Mouse (Mus musculus): Measurements from ENCODE around the gene Krt33b.

The Krt33b gene

DNA sequence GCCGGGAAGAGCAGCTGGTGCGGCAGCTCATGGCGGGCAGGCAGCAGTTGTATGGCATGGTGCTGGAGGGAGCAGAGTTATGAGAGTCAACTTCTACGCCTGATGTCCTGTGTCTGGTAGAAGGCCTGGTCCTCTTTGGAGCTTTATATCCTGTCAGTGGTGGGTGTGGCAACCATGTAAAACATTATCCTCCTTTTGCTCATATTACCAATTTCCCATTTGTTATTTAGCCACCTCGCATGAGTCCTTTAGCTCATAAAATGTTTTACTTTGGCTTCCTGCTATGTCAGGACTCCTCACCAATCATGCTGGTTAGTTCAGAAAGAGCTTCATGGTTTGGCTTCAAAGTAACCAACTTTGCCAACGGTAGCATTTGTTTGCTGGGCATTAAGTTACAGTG, at the start of gene Krt33b:
Gene Krt33b, minus strand, starts transcription at position 101 of the 400 bp plus-strand sequence.
- DNase-seq: no peak

GRCm38 (mm10) chr11:100073873-100074272, 44.2 kb upstream of the Krt33b start:
- DNase-seq: no peak

DNA sequence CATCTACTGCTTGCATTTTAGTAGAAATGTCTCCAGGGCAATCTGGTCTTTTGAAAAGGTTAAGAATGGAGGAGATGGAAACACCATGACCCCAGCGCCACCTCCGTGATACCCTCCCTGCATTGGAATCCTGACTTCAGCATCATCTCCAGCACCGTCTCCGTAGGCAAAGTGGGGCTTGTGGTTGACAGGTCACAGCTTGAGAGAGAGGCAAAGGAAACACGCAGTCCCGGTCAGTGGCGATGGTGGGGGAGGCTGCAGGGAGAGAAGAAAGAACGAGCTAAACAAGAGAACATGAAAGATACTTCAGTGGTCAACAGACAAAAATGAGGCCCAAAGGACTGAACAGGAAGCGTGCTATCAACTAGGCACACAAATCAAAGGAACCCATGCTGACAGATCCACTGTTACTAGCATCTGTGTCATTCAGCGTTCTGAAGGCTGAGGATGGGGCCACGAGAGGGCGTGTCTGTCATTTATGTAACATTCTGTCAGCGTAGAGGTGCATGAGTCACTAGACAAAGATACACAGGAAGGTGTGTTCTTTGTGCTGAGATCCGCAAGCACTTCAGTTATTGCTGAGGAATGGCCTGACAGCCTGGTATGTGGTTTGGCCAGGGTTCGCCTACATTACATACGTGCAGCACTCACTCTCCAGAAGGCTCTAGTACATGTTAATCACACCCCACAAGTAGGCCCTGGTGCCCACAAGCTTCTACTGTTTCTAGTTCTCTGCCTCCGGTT, 37.8 kb upstream of the Krt33b start:
- no peak for DNase-seq

DNA sequence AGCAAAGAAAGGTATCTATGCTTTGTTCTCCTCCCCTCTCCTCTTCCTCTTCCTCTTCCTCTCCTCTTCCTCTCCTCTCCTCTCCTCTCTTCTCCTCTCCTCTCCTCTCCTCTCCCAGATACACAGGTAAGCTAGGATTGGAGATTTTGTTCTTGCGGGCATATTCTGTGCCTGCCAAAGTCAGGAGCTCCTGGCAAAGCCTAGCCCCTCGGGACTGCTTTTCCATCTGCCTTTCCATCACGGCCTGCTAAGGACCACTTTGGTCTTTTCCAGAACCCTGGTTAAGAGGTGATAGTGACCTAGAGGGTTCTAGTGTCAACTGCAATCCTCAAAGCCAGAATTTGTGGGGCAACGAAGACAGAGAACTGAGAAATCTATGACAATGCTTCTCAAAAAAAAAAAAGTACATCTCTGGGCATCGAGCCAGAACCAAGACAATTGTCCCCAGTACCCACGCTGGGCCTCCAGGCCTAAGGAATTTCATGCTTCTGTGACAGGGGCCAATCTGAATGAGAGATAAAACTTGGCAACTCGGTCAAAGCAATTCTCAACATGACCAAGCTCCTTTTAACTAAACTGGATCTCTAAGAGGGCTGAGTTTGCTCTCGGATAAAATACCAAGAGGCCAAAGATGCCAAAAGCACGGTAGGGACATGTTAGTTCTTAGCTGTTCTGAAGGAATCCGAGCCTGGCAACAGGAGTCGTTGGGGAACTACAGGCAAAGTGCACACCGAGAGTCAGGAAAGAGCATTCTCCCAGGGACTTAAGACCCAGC, 36.8 kb upstream of the Krt33b start:
- no peak for DNase-seq

DNA sequence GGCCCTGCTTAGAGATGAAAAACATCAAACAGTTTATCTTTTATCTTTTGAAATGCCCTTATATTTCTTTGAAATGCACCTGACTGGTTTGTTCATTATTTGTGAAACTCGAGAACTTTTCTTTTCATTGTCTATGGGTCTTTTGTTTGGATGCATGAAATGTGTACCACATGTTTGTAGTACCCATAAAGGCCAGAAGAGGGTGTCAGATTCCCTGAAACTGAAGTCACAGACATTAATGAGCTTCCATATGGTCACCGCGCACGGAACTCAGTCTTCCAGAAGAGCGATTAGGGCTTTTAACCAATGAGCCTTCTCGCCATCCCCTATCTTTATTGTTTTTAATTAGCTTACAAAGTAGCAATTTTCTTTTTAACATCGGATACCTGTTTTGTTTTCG, 29.2 kb upstream of the Krt33b start:
- DNase-seq: no peak

DNA sequence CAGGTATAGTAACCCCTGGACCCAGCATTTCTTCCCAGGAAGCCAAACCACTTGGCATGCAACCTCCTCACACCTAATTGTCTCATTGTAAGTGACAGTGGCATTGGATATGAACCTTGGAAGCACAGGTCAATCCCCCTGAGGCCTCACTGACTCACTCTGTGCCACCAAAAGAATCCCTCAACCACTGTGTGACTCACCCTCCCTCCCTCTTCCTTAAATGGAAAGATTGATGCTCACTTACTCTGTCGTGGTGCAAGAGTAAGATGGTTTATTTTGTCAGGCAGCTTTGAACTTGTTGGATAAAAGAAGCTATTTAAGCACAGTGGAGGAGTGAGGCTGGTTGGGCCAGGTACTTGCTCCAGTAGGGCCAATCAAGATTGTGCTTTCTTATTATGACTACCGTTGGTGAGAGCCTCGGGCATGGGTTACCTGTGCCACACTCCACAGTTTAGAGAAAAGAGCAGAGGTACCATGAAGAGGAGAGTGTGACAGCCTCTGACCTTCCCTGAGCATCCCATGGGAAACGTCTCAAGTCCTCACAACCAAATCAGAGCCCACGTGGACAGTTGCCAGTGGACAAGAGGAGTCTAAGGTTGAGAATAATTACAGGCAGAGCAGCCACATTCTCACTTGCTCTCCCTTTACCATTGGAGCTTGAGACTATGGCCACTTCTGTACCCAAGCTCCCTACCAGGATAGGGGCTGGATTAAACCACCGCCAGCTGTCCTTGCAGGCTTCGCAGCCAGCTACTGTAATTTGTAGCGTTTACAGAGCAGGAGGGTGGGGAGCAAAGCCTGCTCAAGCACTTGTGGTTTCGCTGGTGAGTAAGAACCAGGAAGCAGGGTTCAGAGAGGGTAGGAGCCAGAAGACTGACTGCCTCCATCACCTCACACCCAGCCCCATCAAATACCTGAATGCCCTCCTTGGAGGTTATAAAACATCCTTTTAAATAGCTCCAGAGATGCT, 26.3 kb upstream of the Krt33b start:
- DNase-seq: no peak

GRCm38 (mm10) chr11:100050451-100050850, 20.8 kb upstream of the Krt33b start, which contains the start of gene Krt31:
Gene Krt31, minus strand, starts transcription at chr11:100050551.
- DNase-seq: no peak

- DNase-seq: no peak
These were observed 17.5 kb upstream of the Krt33b start for GRCm38 (mm10) chr11:100047193-100047592.

DNA sequence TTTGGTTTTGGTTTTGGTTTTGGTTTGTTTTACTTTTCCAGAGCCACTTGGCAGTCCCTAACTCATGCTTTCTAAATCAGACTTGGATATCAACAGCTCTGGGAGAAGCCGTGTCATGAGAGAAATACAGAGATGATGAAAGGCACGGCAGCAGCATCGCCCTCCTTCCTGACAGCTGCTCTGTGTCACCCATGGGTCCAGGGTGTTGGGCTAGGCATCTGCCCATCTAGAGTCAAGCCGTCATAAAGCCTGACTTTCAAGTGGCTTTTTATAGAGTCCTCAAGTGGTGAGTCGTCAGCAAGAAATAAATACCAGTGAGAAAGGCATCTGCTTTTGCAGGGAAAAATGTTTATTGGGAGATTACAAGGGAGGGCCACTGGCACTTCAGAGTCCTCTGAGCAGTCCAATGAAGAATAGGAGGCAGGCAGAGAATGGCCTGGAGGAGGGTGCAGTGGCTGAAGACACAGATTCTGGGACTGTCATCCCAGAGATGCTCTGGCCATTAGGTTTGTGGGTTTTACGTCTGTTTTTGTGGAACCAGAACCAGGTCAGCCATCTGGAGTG, 16.7 kb upstream of the Krt33b start:
- no peak for DNase-seq

- no peak for DNase-seq
These were observed 11.8 kb upstream of the Krt33b start, which contains the start of gene Krt34 for GRCm38 (mm10) chr11:100041454-100041853. Gene Krt34, minus strand, starts transcription at chr11:100041554.

DNA sequence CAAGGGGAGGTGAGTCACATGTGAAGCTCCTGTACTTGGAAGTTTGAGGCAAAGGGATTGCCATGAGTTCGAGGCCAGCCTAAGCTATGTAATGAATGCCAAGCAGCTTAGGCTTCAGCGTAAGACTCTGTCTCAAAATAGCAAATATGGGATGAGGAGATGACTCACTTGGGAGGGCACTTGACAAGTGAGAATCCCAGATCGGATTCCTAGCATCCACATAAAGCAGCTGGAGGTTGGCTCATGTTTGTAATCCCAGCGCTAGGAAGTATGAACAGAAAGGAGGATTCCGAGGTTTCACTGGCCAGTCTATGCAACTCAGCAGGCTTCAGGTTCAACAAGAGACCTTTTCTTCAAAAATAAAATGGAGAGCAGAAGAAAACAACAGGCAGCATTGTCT, 8.2 kb downstream of the Krt33b start:
- no peak for DNase-seq

GRCm38 (mm10) chr11:100019466-100019865, 10.2 kb downstream of the Krt33b start:
- DNase-seq: no peak

DNA sequence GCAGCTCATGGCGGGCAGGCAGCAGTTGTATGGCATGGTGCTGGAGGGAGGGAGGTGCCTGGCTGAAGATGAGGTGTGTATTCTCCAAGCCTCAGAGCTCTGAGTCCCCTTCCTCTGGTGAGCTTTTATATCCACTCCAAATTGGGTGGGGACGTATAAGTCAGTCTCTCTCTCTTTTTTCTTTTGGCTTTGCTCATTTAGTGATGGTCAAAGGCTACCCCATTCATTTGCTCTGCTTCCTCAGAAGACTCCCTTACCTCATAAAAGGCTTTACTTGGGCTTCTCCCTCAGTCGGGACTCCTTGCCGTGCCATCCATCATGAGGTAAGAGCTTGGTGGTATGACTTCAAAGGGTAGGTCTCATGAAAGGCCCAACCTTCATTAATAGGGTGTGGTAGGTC, 13.6 kb downstream of the Krt33b start, which contains the start of gene Krt33a:
Gene Krt33a, minus strand, starts transcription at position 101 of the 400 bp plus-strand sequence.
- no peak for DNase-seq

- no peak for DNase-seq
These were observed 15.9 kb downstream of the Krt33b start for GRCm38 (mm10) chr11:100013691-100014171.

DNA sequence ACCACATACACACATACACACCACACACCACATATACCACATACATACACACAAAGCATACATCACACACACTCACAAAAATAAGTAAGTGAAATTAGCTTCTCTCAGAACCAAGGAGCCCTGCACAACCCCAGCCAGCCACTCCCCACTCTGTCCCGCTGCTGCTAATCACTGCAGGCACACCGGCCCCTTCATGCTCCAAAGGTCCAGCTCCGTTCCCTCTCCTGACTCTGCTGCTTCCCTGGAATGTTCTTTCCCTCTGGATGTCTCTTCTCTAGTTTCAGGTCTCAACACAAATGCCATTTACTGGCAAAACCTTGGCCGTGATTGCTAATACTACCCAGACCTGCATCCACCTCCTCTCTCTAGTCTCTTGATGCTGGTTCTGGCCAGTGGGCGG, 19.0 kb downstream of the Krt33b start:
- DNase-seq: no peak

- DNase-seq: no peak
These were observed 21.3 kb downstream of the Krt33b start for GRCm38 (mm10) chr11:100008336-100008735.

DNA sequence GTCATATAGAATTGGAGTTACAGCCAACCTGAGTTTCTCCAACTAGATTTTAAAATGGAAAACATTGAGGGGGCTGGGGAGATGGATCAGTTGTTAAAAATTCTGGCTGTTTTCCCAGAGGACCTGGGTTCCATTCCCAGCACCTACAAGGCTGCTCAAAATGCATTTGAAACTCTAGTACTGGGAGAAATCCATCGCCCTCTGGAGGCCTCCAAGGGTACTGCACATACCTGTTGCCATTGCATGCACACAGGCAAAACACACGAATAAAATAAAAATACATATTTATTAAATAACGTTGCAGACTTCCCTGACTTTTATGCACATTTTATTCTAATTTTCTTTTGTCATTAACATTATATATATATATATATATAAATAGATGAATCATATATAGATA, 23.0 kb downstream of the Krt33b start:
- DNase-seq: no peak

DNA sequence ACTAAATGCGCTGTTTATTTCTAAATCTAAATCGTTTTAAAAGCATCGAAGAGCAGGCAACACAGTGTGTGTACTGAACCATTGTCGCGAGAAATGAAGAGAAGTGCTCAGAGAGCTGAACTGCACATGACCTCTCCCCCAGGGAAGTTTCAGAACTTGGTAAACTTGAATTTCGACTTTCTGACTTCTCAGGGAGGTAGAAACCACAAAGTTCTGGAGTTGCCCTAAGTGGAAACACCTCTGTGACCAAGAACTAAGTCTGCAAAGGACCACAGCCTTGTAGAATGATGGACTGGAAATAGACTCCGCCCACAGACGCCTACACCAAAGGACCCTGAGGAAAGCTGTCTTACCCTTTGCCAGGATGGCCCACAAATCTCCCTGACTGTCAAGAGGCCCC, 23.8 kb downstream of the Krt33b start:
- no peak for DNase-seq

DNA sequence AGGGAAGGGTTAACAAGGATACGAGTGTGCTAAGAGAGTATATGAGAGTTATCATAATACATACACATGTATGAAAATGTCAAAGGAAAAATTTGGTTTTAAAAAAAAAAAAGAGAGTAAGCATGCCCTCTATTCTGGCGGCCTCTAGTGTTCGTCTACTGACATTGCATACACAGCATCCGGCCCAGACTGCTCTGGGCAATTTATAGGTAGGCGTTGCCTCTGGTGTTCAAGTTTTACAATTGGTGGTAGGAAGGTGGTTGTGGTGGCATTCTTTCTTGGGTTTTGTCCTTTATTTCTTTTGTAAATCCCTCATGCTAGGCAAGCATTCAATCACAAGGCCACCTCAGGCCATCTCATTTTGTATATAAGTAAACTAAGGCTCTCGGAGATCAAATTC, 24.8 kb downstream of the Krt33b start:
- DNase-seq: peak; percentile 58

DNA sequence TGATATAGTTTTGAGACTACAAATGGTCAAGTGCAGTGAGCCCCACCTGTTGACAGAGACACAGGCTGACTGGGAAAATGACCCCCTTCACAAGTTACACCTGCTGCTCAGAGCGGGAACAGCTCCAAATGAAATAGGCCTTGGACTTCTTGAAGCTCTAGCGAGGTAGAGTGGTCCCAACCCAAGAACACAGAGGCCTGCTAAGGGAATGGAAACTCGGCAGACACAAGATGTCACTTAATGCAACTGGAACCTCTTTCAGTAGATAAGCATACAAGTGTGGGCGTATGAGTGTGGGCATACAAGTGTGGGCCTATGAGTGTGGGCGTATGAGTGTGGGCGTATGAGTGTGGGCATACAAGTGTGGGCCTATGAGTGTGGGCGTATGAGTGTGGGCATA, 30.6 kb downstream of the Krt33b start:
- DNase-seq: no peak

- DNase-seq: no peak
These were observed 35.3 kb downstream of the Krt33b start for GRCm38 (mm10) chr11:99994384-99994661.

DNA sequence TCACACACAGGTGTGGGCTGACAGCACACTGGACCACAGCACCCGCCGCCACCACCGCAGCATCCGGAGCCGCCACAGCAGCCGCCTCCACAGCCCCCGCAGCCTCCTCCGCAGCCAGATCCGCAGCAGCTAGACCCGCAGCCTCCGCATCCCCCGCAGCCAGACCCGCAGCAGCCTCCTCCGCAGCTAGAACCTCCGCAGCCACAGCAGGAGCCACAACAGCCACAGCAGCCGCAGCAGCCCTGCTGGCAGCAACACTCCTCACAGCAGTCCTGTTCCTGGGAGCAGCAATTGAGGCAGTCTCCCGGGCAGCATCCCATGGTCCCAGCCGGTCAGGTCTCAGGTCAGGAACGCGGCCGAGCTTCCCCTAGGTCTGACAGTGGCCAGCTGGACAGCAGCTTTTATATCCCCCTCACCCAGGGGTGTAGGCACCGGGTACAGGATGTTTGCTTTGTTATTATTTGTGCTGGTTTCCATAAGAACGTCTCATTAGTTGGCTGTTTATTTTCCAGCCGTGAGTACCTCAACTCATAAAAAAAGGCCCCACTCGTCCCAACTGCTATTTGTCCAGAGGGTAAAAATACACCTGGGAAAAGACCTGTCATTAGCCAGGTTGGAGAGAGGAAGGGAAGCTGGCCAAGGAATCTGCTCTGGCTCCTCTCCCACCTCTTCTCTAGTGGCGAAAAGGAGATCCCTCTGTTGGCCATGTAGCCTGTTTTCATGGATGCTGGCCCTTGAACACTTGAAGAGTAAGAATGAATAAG, 35.9 kb downstream of the Krt33b start, which contains the start of gene Krtap17-1:
Gene Krtap17-1, minus strand, starts transcription at position 375 of the 764 bp plus-strand sequence.
- no peak for DNase-seq
